In the genomic region with DNA sequence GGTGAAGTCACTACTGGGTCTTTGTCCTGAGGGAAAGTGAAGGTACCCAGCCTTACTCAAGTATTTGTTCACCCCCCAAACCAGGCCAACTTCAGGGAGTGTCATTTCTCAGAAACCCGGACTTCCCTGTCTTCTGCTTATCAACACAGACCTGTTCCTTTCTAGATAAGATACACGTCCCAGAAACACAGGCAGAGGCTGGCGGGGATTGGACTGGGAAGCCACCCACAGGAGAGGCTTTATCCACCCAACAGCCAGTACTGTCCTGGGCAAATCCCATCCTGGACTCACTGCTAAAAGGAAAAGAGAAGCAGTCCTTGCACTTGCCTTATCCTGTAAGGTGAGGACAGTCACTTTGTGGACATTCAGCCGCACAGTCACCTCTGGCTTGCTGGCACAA, we compare ENCODE assay signal across 27 mouse cellular contexts. TPM values are rescaled to one million over a fixed set of nuclear protein-coding genes. Genes with fewer than 3 reads are reported as not detected.
A peak's percentile ranks its signal among the peaks of the same experiment; 100 is the strongest.
DNase-seq lines count a peak whose midpoint lies in the region; ATAC-seq and TF ChIP-seq lines count a peak whose summit lies in the region.
"Had no signal": no experiment of that assay in that cellular context is flagged by ENCODE, and none has a peak within 500 bp of the region (broad histone marks: within the 10 kb centered on the region; RNA-seq: fewer than 3 reads in every experiment).

No protein-coding gene starts in this region.

- no peak overlapping the region for H3K9ac ChIP-seq in stomach, embryonic 15.5 days
- H3K9ac ChIP-seq in stomach, postnatal 0 days (ENCODE audit: low read length): no peak overlapping the region
- H3K9ac ChIP-seq in liver, embryonic 11.5 days (ENCODE audit: low read depth, low read length): no peak overlapping the region
- H3K9ac ChIP-seq in liver, postnatal 0 days (replicated peaks): no peak overlapping the region
- no peak overlapping the region for H3K9ac ChIP-seq in hindbrain, embryonic 12.5 days
- H3K9ac ChIP-seq: embryonic facial prominence, embryonic 15.5 days; forebrain, embryonic 15.5 days; midbrain, embryonic 13.5 days had no signal

- no peaks in the 10 kb centered on the region for H3K27me3 ChIP-seq in stomach, embryonic 15.5 days (replicated peaks)
- H3K27me3 ChIP-seq in stomach, postnatal 0 days (ENCODE audit: control insufficient read depth, insufficient read depth, low read length): no peaks in the 10 kb centered on the region
- H3K27me3 ChIP-seq in liver, embryonic 11.5 days (replicated peaks; ENCODE audit: control insufficient read depth, insufficient read depth, low read length): no peaks in the 10 kb centered on the region
- H3K27me3 ChIP-seq in liver, postnatal 0 days (ENCODE audit: insufficient read depth, low read length): no peaks in the 10 kb centered on the region
- no peaks in the 10 kb centered on the region for H3K27me3 ChIP-seq in hindbrain, embryonic 12.5 days
- H3K27me3 ChIP-seq: embryonic facial prominence, embryonic 15.5 days; forebrain, embryonic 15.5 days; midbrain, embryonic 13.5 days had no signal

- ATAC-seq in stomach, embryonic 15.5 days (ENCODE audit: insufficient read depth, low FRiP score, low read depth): peak; percentile 70; the same call in 1 of the 2 replicates
- no peak for ATAC-seq in stomach, postnatal 0 days (ENCODE audit: low FRiP score, low TSS enrichment)
- ATAC-seq in liver, embryonic 11.5 days (replicated peaks; ENCODE audit: low FRiP score): peak; percentile 89
- ATAC-seq in liver, postnatal 0 days: peak; percentile 84
- no peak for ATAC-seq in hindbrain, embryonic 12.5 days (ENCODE audit: low FRiP score)
- ATAC-seq: activated CD4-positive, CD25-positive, alpha-beta regulatory T cell, adult 4 months; CD4-positive, CD25-positive, alpha-beta regulatory T cell, adult 4 months; forebrain, embryonic 15.5 days; hindbrain, embryonic 16.5 days; midbrain, embryonic 13.5 days had no signal

- DNase-seq in stomach, postnatal 0 days (ENCODE audit: low spot score): no peak
- no peak for DNase-seq in liver, embryonic 11.5 days (ENCODE audit: low spot score)
- DNase-seq in liver, postnatal 0 days: peak; percentile 21
- DNase-seq in T-cell, adult 2 months (ENCODE audit: low spot score): no peak
- no peak for DNase-seq in layer of hippocampus, adult 9-11 months
- DNase-seq: adrenal gland, adult 8-10 months; cerebellum, adult 8-10 months; kidney, adult 11 months; lung, adult 18-20 months; lung, postnatal 14 days; right cerebral cortex, postnatal 25 days; thymus, adult 18-20 months had no signal

- H3K36me3 ChIP-seq in stomach, embryonic 15.5 days: peaks cover 75% of the 10 kb centered on the region
- peaks cover 51% of the 10 kb centered on the region for H3K36me3 ChIP-seq in stomach, postnatal 0 days (ENCODE audit: control insufficient read depth, insufficient read depth, low read length)
- H3K36me3 ChIP-seq in liver, embryonic 11.5 days (ENCODE audit: control insufficient read depth, insufficient read depth, low read length): peaks cover 83% of the 10 kb centered on the region
- peaks cover 89% of the 10 kb centered on the region for H3K36me3 ChIP-seq in liver, postnatal 0 days (replicated peaks; ENCODE audit: insufficient read depth, low read length)
- H3K36me3 ChIP-seq in hindbrain, embryonic 12.5 days: peaks cover 95% of the 10 kb centered on the region

- 65% methylated on average over 4 of the region's 4 CpGs for WGBS in stomach, embryonic 15.5 days
- 70% methylated on average over 4 of the region's 4 CpGs for WGBS in stomach, postnatal 0 days
- 42% methylated on average over 4 of the region's 4 CpGs for WGBS in liver, embryonic 11.5 days
- 46% methylated on average over 4 of the region's 4 CpGs for WGBS in liver, postnatal 0 days (ENCODE audit: insufficient replicate concordance)
- WGBS in hindbrain, embryonic 12.5 days: 91% methylated on average over 4 of the region's 4 CpGs

- H3K4me3 ChIP-seq in stomach, embryonic 15.5 days (replicated peaks): no peak overlapping the region
- no peak overlapping the region for H3K4me3 ChIP-seq in stomach, postnatal 0 days (ENCODE audit: low read depth, low read length)
- H3K4me3 ChIP-seq in liver, embryonic 11.5 days (ENCODE audit: low read depth, low read length): no peak overlapping the region
- no peak overlapping the region for H3K4me3 ChIP-seq in liver, postnatal 0 days (ENCODE audit: low read depth, low read length)
- no peak overlapping the region for H3K4me3 ChIP-seq in hindbrain, embryonic 12.5 days
- H3K4me3 ChIP-seq: embryonic facial prominence, embryonic 15.5 days; forebrain, embryonic 15.5 days; heart, embryonic 10.5 days; midbrain, embryonic 13.5 days had no signal

- no peak overlapping the region for H3K4me2 ChIP-seq in stomach, embryonic 15.5 days
- H3K4me2 ChIP-seq in stomach, postnatal 0 days (replicated peaks; ENCODE audit: low read depth): no peak overlapping the region
- H3K4me2 ChIP-seq in liver, embryonic 11.5 days: peak overlapping the region; percentile 18; the same call in 1 of the 2 replicates
- H3K4me2 ChIP-seq in liver, postnatal 0 days (ENCODE audit: low read depth, low read length): peak overlapping the region; percentile 13
- H3K4me2 ChIP-seq in hindbrain, embryonic 12.5 days (replicated peaks): no peak overlapping the region
- H3K4me2 ChIP-seq: embryonic facial prominence, embryonic 15.5 days; forebrain, embryonic 15.5 days; midbrain, embryonic 13.5 days had no signal

- no peak for TF ChIP-seq EP300 in stomach, postnatal 0 days (optimal IDR thresholded peaks at IDR 0.05)
- TF ChIP-seq EP300 in liver, postnatal 0 days (IDR thresholded peaks at IDR 0.05; ENCODE audit: low read depth): peak; percentile 78

- no peak overlapping the region for H3K27ac ChIP-seq in stomach, embryonic 15.5 days
- no peak overlapping the region for H3K27ac ChIP-seq in stomach, postnatal 0 days (replicated peaks)
- H3K27ac ChIP-seq in liver, embryonic 11.5 days (ENCODE audit: low read depth, low read length): no peak overlapping the region
- H3K27ac ChIP-seq in liver, postnatal 0 days (ENCODE audit: low read depth): no peak overlapping the region
- no peak overlapping the region for H3K27ac ChIP-seq in hindbrain, embryonic 12.5 days
- H3K27ac ChIP-seq: embryonic facial prominence, embryonic 15.5 days; forebrain, embryonic 15.5 days; heart, embryonic 10.5 days; midbrain, embryonic 13.5 days had no signal

- H3K4me1 ChIP-seq in stomach, embryonic 15.5 days: no peaks in the 10 kb centered on the region
- H3K4me1 ChIP-seq in stomach, postnatal 0 days (replicated peaks; ENCODE audit: control insufficient read depth, insufficient read depth): no peaks in the 10 kb centered on the region
- peaks cover 3% of the 10 kb centered on the region; the same call in 1 of the 2 replicates for H3K4me1 ChIP-seq in liver, embryonic 11.5 days (replicated peaks; ENCODE audit: control insufficient read depth, insufficient read depth, low read length)
- H3K4me1 ChIP-seq in liver, postnatal 0 days (ENCODE audit: insufficient read depth): no peaks in the 10 kb centered on the region
- no peaks in the 10 kb centered on the region for H3K4me1 ChIP-seq in hindbrain, embryonic 12.5 days
- H3K4me1 ChIP-seq: embryonic facial prominence, embryonic 15.5 days; forebrain, embryonic 15.5 days; heart, embryonic 10.5 days; midbrain, embryonic 13.5 days had no signal

- H3K9me3 ChIP-seq in stomach, embryonic 15.5 days: no peaks in the 10 kb centered on the region
- H3K9me3 ChIP-seq in stomach, postnatal 0 days (ENCODE audit: control insufficient read depth, low read length): no peaks in the 10 kb centered on the region
- 0 out of 2 replicates have a peak, but pooled peaks cover 2% of the 10 kb centered on the region for H3K9me3 ChIP-seq in liver, embryonic 11.5 days (ENCODE audit: control insufficient read depth, low read length)
- H3K9me3 ChIP-seq in liver, postnatal 0 days (ENCODE audit: low read length): 0 out of 2 replicates have a peak, but pooled peaks cover 4% of the 10 kb centered on the region
- no peaks in the 10 kb centered on the region for H3K9me3 ChIP-seq in hindbrain, embryonic 12.5 days (replicated peaks)
- H3K9me3 ChIP-seq: embryonic facial prominence, embryonic 15.5 days had no signal

- no peak for TF ChIP-seq CTCF in stomach, postnatal 0 days (IDR thresholded peaks at IDR 0.05; ENCODE audit: low read depth)
- TF ChIP-seq CTCF in liver, postnatal 0 days (IDR thresholded peaks at IDR 0.05; ENCODE audit: low read depth): no peak

RNA-seq across cellular contexts. Expression of a gene that starts 14.1 kb away (rescaled TPM):
- polyA plus RNA-seq in stomach, embryonic 15.5 days (2015; fragmentation: Nextera tagmentation; extraction: Ambion mirVana): 6.8 and 7.2 TPM in 2 replicates
- 3.5 and 5.0 TPM in 2 replicates for polyA plus RNA-seq in stomach, postnatal 0 days (2015; fragmentation: Nextera tagmentation; extraction: Ambion mirVana)
- 2.2 and 3.4 TPM in 2 replicates for polyA plus RNA-seq in liver, embryonic 11.5 days (2014; fragmentation: Nextera tagmentation; extraction: Ambion mirVana)
- polyA plus RNA-seq in liver, postnatal 0 days (2015; fragmentation: Nextera tagmentation; extraction: Ambion mirVana): 0.94 and 1.5 TPM in 2 replicates
- polyA plus RNA-seq in hindbrain, embryonic 12.5 days (2016; fragmentation: Nextera tagmentation; extraction: Ambion mirVana): 4.1 and 6.2 TPM in 2 replicates
- polyA plus RNA-seq: activated CD4-positive, CD25-positive, alpha-beta regulatory T cell, adult 4 months; CD4-positive, CD25-positive, alpha-beta regulatory T cell, adult 4 months had no signal

RNA-seq across cellular contexts. Expression of a gene that starts 22.2 kb away (rescaled TPM):
- polyA plus RNA-seq in stomach, embryonic 15.5 days (2015; fragmentation: Nextera tagmentation; extraction: Ambion mirVana): 175 and 181 TPM in 2 replicates
- polyA plus RNA-seq in stomach, postnatal 0 days (2015; fragmentation: Nextera tagmentation; extraction: Ambion mirVana): 80.4 and 80.5 TPM in 2 replicates
- polyA plus RNA-seq in liver, embryonic 11.5 days (2014; fragmentation: Nextera tagmentation; extraction: Ambion mirVana): 226 and 253 TPM in 2 replicates
- 42.1 and 50.0 TPM in 2 replicates for polyA plus RNA-seq in liver, postnatal 0 days (2015; fragmentation: Nextera tagmentation; extraction: Ambion mirVana)
- 220 and 226 TPM in 2 replicates for polyA plus RNA-seq in hindbrain, embryonic 12.5 days (2016; fragmentation: Nextera tagmentation; extraction: Ambion mirVana)

RNA-seq across cellular contexts. Expression of a gene that starts 49.3 kb away (rescaled TPM):
- polyA plus RNA-seq in stomach, embryonic 15.5 days (2015; fragmentation: Nextera tagmentation; extraction: Ambion mirVana): 54.4 and 65.0 TPM in 2 replicates
- polyA plus RNA-seq in stomach, postnatal 0 days (2015; fragmentation: Nextera tagmentation; extraction: Ambion mirVana): 30.4 and 34.6 TPM in 2 replicates
- polyA plus RNA-seq in liver, embryonic 11.5 days (2014; fragmentation: Nextera tagmentation; extraction: Ambion mirVana): 56.2 and 62.8 TPM in 2 replicates
- 14.2 and 17.2 TPM in 2 replicates for polyA plus RNA-seq in liver, postnatal 0 days (2015; fragmentation: Nextera tagmentation; extraction: Ambion mirVana)
- 63.4 and 68.1 TPM in 2 replicates for polyA plus RNA-seq in hindbrain, embryonic 12.5 days (2016; fragmentation: Nextera tagmentation; extraction: Ambion mirVana)

RNA-seq across cellular contexts. Expression of a gene that starts 52.0 kb away (rescaled TPM):
- polyA plus RNA-seq in stomach, embryonic 15.5 days (2015; fragmentation: Nextera tagmentation; extraction: Ambion mirVana): not detected in 2 replicates
- polyA plus RNA-seq in stomach, postnatal 0 days (2015; fragmentation: Nextera tagmentation; extraction: Ambion mirVana): not detected in 2 replicates
- polyA plus RNA-seq in liver, embryonic 11.5 days (2014; fragmentation: Nextera tagmentation; extraction: Ambion mirVana): not detected in 2 replicates
- not detected in 2 replicates for polyA plus RNA-seq in liver, postnatal 0 days (2015; fragmentation: Nextera tagmentation; extraction: Ambion mirVana)
- not detected in 2 replicates for polyA plus RNA-seq in hindbrain, embryonic 12.5 days (2016; fragmentation: Nextera tagmentation; extraction: Ambion mirVana)
- polyA plus RNA-seq: activated CD4-positive, CD25-positive, alpha-beta regulatory T cell, adult 4 months; CD4-positive, CD25-positive, alpha-beta regulatory T cell, adult 4 months; embryonic facial prominence, embryonic 15.5 days; forebrain, embryonic 15.5 days; gonadal fat pad, adult 2 months; heart, embryonic 10.5 days; heart, postnatal 0 days; hindbrain, embryonic 16.5 days; kidney, embryonic 16.5 days; limb, embryonic 11.5 days; midbrain, embryonic 13.5 days; neural tube, embryonic 11.5 days; spleen, adult 2 months had no signal

Comparison
In these comparisons a context has a peak if more than half of its experiments do, and no peak if none do; other contexts are left out.
1. ATAC-seq: peak in stomach, embryonic 15.5 days (single experiment), liver, embryonic 11.5 days (single experiment) and liver, postnatal 0 days (single experiment); none in stomach, postnatal 0 days (single experiment) and hindbrain, embryonic 12.5 days (single experiment).
2. H3K4me2 ChIP-seq: peak in liver, embryonic 11.5 days (single experiment) and liver, postnatal 0 days (single experiment); none in stomach, embryonic 15.5 days (single experiment), stomach, postnatal 0 days (single experiment) and hindbrain, embryonic 12.5 days (single experiment).